Mouse (Mus musculus) retina, adult 2 months (tissue): ENCODE measurements around the gene Cryl1.

Experiments
- DNase-seq: peaks from one replicate; pipeline ENCODE4 v3.0.0-alpha.2; 2012; ENCODE audit warnings: low read depth, low spot score

Cryl1 gene

GRCm38 (mm10) chr14:57372348-57373102, 25.8 kb downstream of the Cryl1 start:
- peak; percentile 71 for DNase-seq

- DNase-seq, result no peak
Measured at GRCm38 (mm10) chr14:57367327-57367726, 31.0 kb downstream of the Cryl1 start.

GRCm38 (mm10) chr14:57366724-57367123, 31.6 kb downstream of the Cryl1 start:
- no peak for DNase-seq

- no peak for DNase-seq
Measured at GRCm38 (mm10) chr14:57365341-57365740, 33.0 kb downstream of the Cryl1 start.

- DNase-seq, result no peak
Measured at GRCm38 (mm10) chr14:57363833-57364232, 34.5 kb downstream of the Cryl1 start.

GRCm38 (mm10) chr14:57362726-57363660, 35.3 kb downstream of the Cryl1 start:
- peak; percentile 62 for DNase-seq

- DNase-seq, result no peak
Measured at GRCm38 (mm10) chr14:57357030-57357429, 41.3 kb downstream of the Cryl1 start.

GRCm38 (mm10) chr14:57351521-57352235, 46.7 kb downstream of the Cryl1 start:
- DNase-seq, result no peak

- DNase-seq, result no peak
Measured at GRCm38 (mm10) chr14:57349955-57350354, 48.4 kb downstream of the Cryl1 start.

- no peak for DNase-seq
Measured at GRCm38 (mm10) chr14:57348155-57348554, 50.2 kb downstream of the Cryl1 start.

- no peak for DNase-seq
Measured at GRCm38 (mm10) chr14:57346135-57346534, 52.2 kb downstream of the Cryl1 start.

GRCm38 (mm10) chr14:57344781-57345492, 53.4 kb downstream of the Cryl1 start:
- no peak for DNase-seq

- DNase-seq, result no peak
Measured at GRCm38 (mm10) chr14:57343057-57343750, 55.1 kb downstream of the Cryl1 start.

- DNase-seq, result no peak
Measured at GRCm38 (mm10) chr14:57342316-57343055, 55.8 kb downstream of the Cryl1 start.

- DNase-seq, result no peak
Measured at GRCm38 (mm10) chr14:57338666-57339065, 59.7 kb downstream of the Cryl1 start.

GRCm38 (mm10) chr14:57334833-57335232, 63.5 kb downstream of the Cryl1 start:
- DNase-seq, result no peak

GRCm38 (mm10) chr14:57332503-57332902, 65.8 kb downstream of the Cryl1 start:
- DNase-seq, result no peak

GRCm38 (mm10) chr14:57331097-57331496, 67.2 kb downstream of the Cryl1 start:
- DNase-seq, result no peak

- no peak for DNase-seq
Measured at GRCm38 (mm10) chr14:57329600-57329999, 68.7 kb downstream of the Cryl1 start.

GRCm38 (mm10) chr14:57326771-57327170, 71.6 kb downstream of the Cryl1 start:
- no peak for DNase-seq
